Mouse (Mus musculus): ENCODE data around the gene Gm21974. TPM values are rescaled to one million over a fixed set of nuclear protein-coding genes. Genes with fewer than 3 reads are reported as not detected.

Gene Gm21974
- polyA plus RNA-seq, 2 experiments = not detected

DNA sequence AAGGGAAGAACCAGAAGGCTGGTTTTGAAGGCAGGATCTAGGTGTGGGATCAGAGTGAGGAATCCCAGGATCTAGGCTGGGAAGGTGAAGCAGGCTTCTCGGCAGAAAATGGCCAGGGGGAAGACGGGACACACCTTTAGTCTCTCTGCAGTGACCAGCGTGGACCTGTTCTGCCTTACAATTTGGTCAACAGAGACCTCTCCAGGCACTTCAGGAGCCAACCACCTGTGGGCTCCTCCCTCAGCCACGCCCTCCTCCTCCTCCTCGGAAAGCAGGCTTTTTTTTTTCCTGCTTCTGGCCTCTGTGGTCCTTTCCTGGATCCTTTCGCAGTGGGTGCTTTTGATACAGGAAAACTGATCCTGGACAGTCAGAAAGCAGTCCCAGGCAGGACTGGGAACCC, 34.7 kb upstream of the Gm21974 start, which contains the start of gene Prss8:
TSS of gene Prss8 (minus strand) at position 182 of the 400 bp plus-strand sequence.
- Histone ChIP-seq H3K9ac (ENCODE audit: low read depth, low read length, severe bottlenecking) (peak within 1 kb of the TSS; percentile 50), H3K36me3 (ENCODE audit: control insufficient read depth, insufficient read depth, low read length) (peaks cover 10% of the 10 kb centered on the region), H3K27me3 (ENCODE audit: control insufficient read depth, insufficient read depth, low read length) (peaks cover 12% of the 10 kb centered on the region), H3K4me3 (replicated peaks; ENCODE audit: low read length) (peak within 1 kb of the TSS; percentile 29), H3K9me3 (ENCODE audit: control insufficient read depth, low read length) (no peaks in the 10 kb centered on the region), H3K4me1 (ENCODE audit: control insufficient read depth, insufficient read depth, low read length) (peaks cover 14% of the 10 kb centered on the region), H3K27ac (replicated peaks; ENCODE audit: low read depth, low read length) (no peak within 1 kb of the TSS), H3K4me2 (replicated peaks; ENCODE audit: low read depth, low read length, severe bottlenecking) (peak within 1 kb of the TSS; percentile 45)
- no peak for DNase-seq (ENCODE audit: low spot score)
- no peak for ATAC-seq (ENCODE audit: low FRiP score, low read depth)
- no peak for TF ChIP-seq POLR2A (IDR thresholded peaks at IDR 0.05; ENCODE audit: borderline replicate concordance, extremely low read depth, insufficient read depth, insufficient read length)
- 8% methylated on average over 5 of the region's 6 CpGs for WGBS

DNA sequence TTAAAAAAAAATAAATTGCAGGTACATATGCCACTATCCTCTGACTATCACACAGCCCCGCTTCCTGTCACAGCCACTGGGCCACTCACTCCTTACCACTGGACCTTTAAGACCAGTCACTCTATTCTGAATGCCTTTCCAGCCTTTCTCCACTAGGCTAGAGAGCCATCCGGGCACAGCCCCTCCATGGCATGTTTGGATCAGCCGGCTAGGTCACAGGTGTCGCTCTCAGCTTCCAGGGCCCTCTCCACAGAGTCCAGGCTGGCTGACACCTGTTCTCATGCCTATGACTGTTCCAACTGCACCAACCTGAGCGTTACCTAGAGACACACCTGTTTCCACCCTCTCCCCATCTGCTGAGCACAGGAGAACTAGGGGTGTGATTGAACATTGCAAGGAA, 33.3 kb upstream of the Gm21974 start:
- H3K27ac ChIP-seq (replicated peaks; ENCODE audit: low read depth, low read length) = no peak overlapping the region
- H3K36me3 ChIP-seq (ENCODE audit: control insufficient read depth, insufficient read depth, low read length) = peaks cover 21% of the 10 kb centered on the region
- peaks cover 11% of the 10 kb centered on the region for H3K4me1 ChIP-seq (ENCODE audit: control insufficient read depth, insufficient read depth, low read length)
- peaks cover 12% of the 10 kb centered on the region for H3K27me3 ChIP-seq (ENCODE audit: control insufficient read depth, insufficient read depth, low read length)
- ATAC-seq (ENCODE audit: low FRiP score, low read depth) = no peak
- DNase-seq (ENCODE audit: low spot score) = no peak
- TF ChIP-seq POLR2A (IDR thresholded peaks at IDR 0.05; ENCODE audit: borderline replicate concordance, extremely low read depth, insufficient read depth, insufficient read length) = no peak
- H3K9me3 ChIP-seq (ENCODE audit: control insufficient read depth, low read length) = no peaks in the 10 kb centered on the region
- 0 out of 2 replicates have a peak overlapping the region, but pooled peaks have one; percentile 50 for H3K9ac ChIP-seq (ENCODE audit: low read depth, low read length, severe bottlenecking)
- WGBS = 56% methylated on average over 5 of the region's 5 CpGs
- H3K4me3 ChIP-seq (replicated peaks; ENCODE audit: low read length) = no peak overlapping the region; the same call in 1 of the 2 replicates
- peak overlapping the region; percentile 45; the same call in 1 of the 2 replicates for H3K4me2 ChIP-seq (replicated peaks; ENCODE audit: low read depth, low read length, severe bottlenecking)

DNA sequence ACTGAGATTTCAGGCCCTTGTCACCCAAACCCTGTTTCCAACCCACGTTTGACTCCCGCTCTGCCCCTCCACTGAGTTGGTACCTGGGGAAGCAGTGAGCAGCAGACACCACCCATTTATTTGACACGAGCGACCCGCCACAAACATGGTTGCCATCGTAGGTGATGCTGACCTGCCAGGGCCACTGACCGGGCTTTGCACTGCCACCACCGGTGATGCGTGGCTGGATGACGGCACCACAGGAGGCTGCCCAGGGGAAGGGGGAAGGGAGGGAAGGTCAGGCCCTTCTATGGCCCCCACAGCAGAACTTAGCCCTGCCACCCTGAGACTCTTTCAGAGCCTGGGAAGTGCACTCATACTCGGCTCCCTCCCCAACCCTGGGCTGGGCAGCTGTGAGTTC, 32.5 kb upstream of the Gm21974 start:
- no peak for TF ChIP-seq POLR2A (IDR thresholded peaks at IDR 0.05; ENCODE audit: borderline replicate concordance, extremely low read depth, insufficient read depth, insufficient read length)
- Histone ChIP-seq H3K4me1 (ENCODE audit: control insufficient read depth, insufficient read depth, low read length) (peaks cover 11% of the 10 kb centered on the region), H3K9me3 (ENCODE audit: control insufficient read depth, low read length) (no peaks in the 10 kb centered on the region), H3K36me3 (ENCODE audit: control insufficient read depth, insufficient read depth, low read length) (peaks cover 24% of the 10 kb centered on the region), H3K4me2 (replicated peaks; ENCODE audit: low read depth, low read length, severe bottlenecking) (no peak overlapping the region), H3K27ac (replicated peaks; ENCODE audit: low read depth, low read length) (no peak overlapping the region), H3K27me3 (ENCODE audit: control insufficient read depth, insufficient read depth, low read length) (peaks cover 12% of the 10 kb centered on the region), H3K9ac (ENCODE audit: low read depth, low read length, severe bottlenecking) (no peak overlapping the region), H3K4me3 (replicated peaks; ENCODE audit: low read length) (no peak overlapping the region)
- ATAC-seq (ENCODE audit: low FRiP score, low read depth) (no peak), DNase-seq (ENCODE audit: low spot score) (no peak)
- 78% methylated on average over 11 of the region's 11 CpGs for WGBS

DNA sequence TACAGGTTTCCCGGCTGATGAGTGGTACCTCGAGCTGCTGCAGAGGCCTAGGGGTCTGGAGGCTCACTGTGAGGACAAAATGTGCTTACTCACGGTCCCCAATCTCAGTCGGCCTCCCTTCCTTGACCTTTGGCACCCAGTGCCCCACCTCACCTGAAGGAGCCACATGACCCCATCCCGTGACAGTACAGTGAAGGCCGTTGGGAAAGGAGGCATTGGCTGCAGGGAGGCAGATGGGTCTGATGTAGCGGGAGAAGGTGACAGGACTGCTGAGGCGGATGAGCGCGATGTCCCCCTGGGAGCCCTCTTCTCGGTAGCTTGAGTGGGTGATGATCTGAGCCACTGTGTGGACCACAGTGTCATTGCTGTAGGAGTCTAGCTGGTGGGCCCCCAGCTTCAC, 31.6 kb upstream of the Gm21974 start:
- Histone ChIP-seq H3K27me3 (ENCODE audit: control insufficient read depth, insufficient read depth, low read length) (peaks cover 12% of the 10 kb centered on the region), H3K27ac (replicated peaks; ENCODE audit: low read depth, low read length) (no peak overlapping the region), H3K9ac (ENCODE audit: low read depth, low read length, severe bottlenecking) (no peak overlapping the region), H3K4me2 (replicated peaks; ENCODE audit: low read depth, low read length, severe bottlenecking) (no peak overlapping the region), H3K36me3 (ENCODE audit: control insufficient read depth, insufficient read depth, low read length) (peaks cover 32% of the 10 kb centered on the region), H3K9me3 (ENCODE audit: control insufficient read depth, low read length) (no peaks in the 10 kb centered on the region), H3K4me1 (ENCODE audit: control insufficient read depth, insufficient read depth, low read length) (peaks cover 11% of the 10 kb centered on the region), H3K4me3 (replicated peaks; ENCODE audit: low read length) (no peak overlapping the region)
- 80% methylated on average over 11 of the region's 11 CpGs for WGBS
- DNase-seq (ENCODE audit: low spot score) = no peak
- TF ChIP-seq POLR2A (IDR thresholded peaks at IDR 0.05; ENCODE audit: borderline replicate concordance, extremely low read depth, insufficient read depth, insufficient read length) = no peak
- ATAC-seq (ENCODE audit: low FRiP score, low read depth) = no peak

DNA sequence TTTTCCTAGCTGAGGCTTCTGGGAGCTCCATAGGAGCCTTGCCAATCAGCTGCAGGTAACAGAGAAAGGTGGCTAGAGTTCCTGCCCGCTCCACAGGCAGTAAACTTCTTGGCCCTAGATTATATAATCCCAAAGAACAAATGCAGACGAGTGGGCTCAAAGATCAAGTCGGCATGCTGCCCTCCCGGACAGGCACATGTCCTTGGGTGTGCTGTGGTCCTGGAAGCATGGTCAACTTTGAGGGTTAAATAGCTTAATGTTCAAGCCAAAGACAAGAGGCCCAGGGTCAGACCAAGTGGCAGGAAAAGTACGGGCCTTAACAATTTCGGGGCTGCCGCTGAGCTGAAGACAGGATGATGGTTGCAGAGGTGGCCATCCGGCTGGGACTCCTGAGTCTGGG, 30.8 kb upstream of the Gm21974 start:
- no peak overlapping the region for H3K27ac ChIP-seq (replicated peaks; ENCODE audit: low read depth, low read length)
- 89% methylated on average over 8 of the region's 8 CpGs for WGBS
- H3K4me2 ChIP-seq (replicated peaks; ENCODE audit: low read depth, low read length, severe bottlenecking) = no peak overlapping the region

DNA sequence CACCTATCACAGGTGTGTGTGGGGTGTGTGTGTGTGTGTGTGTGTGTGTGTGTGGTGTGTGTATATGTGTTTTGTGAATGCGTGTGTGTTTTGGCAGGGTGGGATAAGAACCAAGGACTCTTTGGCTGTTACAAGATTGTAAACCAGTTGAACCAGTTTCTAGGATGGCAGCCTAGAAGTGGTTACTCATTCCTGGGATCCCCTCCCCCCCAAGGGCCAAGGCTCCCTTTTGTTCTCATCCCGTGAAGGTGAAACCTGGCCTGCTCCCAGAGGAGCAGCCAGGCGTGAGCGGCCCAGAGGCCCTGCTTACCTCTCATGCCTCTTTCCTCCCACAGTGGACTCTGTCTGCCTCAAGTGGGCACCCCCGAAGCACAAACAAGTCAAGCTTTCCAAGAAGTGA, 30.0 kb upstream of the Gm21974 start:
- H3K4me1 ChIP-seq (ENCODE audit: control insufficient read depth, insufficient read depth, low read length) = peaks cover 11% of the 10 kb centered on the region
- no peak overlapping the region for H3K4me2 ChIP-seq (replicated peaks; ENCODE audit: low read depth, low read length, severe bottlenecking)
- H3K9me3 ChIP-seq (ENCODE audit: control insufficient read depth, low read length) = no peaks in the 10 kb centered on the region
- peak; percentile 30 for DNase-seq (ENCODE audit: low spot score)
- 69% methylated on average over 5 of the region's 5 CpGs for WGBS
- no peak overlapping the region for H3K4me3 ChIP-seq (replicated peaks; ENCODE audit: low read length)
- TF ChIP-seq POLR2A (IDR thresholded peaks at IDR 0.05; ENCODE audit: borderline replicate concordance, extremely low read depth, insufficient read depth, insufficient read length) = no peak
- H3K36me3 ChIP-seq (ENCODE audit: control insufficient read depth, insufficient read depth, low read length) = peaks cover 38% of the 10 kb centered on the region
- no peak overlapping the region for H3K27ac ChIP-seq (replicated peaks; ENCODE audit: low read depth, low read length)
- no peak for ATAC-seq (ENCODE audit: low FRiP score, low read depth)
- H3K9ac ChIP-seq (ENCODE audit: low read depth, low read length, severe bottlenecking) = no peak overlapping the region
- H3K27me3 ChIP-seq (ENCODE audit: control insufficient read depth, insufficient read depth, low read length) = peaks cover 10% of the 10 kb centered on the region

More for the DNA sequence above, 30.8 kb upstream of the Gm21974 start:
- H3K27me3 ChIP-seq (ENCODE audit: control insufficient read depth, insufficient read depth, low read length) = peaks cover 12% of the 10 kb centered on the region
- peaks cover 11% of the 10 kb centered on the region for H3K4me1 ChIP-seq (ENCODE audit: control insufficient read depth, insufficient read depth, low read length)
- DNase-seq (ENCODE audit: low spot score) (no peak), ATAC-seq (ENCODE audit: low FRiP score, low read depth) (no peak)
- no peak overlapping the region for H3K9ac ChIP-seq (ENCODE audit: low read depth, low read length, severe bottlenecking)
- H3K4me3 ChIP-seq (replicated peaks; ENCODE audit: low read length) = no peak overlapping the region
- H3K9me3 ChIP-seq (ENCODE audit: control insufficient read depth, low read length) = no peaks in the 10 kb centered on the region
- peaks cover 34% of the 10 kb centered on the region for H3K36me3 ChIP-seq (ENCODE audit: control insufficient read depth, insufficient read depth, low read length)
- TF ChIP-seq POLR2A (IDR thresholded peaks at IDR 0.05; ENCODE audit: borderline replicate concordance, extremely low read depth, insufficient read depth, insufficient read length) = no peak

Data from limb, embryonic 14.5 days (tissue).